Mouse (Mus musculus): ENCODE measurements around the gene Dctn1.

The Dctn1 gene

DNA sequence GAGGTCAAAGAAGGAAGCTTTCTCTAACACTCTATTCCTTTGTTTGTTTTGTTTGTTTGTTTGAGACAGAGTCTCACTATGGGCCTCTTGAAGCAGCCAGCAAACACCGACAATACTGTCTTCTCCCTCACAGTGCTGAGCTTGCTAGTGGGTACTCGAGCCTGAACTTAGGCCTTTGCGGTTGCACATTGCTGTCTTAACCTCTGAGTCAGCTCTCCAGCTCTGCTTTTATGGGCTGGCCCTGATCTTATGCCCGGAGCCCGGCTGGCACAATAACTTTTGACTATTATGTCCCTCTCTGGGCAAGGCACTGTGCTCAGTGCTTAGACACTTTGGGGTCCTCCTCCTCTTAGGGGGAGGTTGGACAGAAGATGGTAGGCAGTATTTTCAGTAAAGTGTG lies 4.2 kb downstream of the Dctn1 start:
- DNase-seq (ENCODE audit: low read depth, low spot score) = no peak

DNA sequence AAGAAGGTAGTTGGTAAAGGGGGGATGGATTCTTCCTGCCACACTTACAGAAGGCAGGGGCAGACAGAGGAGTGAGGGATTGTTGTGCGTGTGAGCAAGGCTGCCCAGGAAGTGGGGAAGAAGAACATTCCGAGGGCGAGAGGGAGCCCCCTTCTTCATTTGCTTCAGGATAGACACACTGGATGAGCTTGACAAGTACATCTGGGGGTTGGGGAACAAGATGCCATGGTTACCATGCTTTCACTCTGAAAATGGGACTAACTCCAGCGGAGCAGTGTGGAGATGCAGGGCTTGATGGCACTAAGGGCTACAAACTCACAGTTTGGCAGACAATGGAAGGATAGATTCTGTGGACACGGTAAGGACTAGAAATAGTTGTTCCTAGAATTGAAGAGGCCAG lies 5.3 kb downstream of the Dctn1 start:
- DNase-seq (ENCODE audit: low read depth, low spot score) = no peak

DNA sequence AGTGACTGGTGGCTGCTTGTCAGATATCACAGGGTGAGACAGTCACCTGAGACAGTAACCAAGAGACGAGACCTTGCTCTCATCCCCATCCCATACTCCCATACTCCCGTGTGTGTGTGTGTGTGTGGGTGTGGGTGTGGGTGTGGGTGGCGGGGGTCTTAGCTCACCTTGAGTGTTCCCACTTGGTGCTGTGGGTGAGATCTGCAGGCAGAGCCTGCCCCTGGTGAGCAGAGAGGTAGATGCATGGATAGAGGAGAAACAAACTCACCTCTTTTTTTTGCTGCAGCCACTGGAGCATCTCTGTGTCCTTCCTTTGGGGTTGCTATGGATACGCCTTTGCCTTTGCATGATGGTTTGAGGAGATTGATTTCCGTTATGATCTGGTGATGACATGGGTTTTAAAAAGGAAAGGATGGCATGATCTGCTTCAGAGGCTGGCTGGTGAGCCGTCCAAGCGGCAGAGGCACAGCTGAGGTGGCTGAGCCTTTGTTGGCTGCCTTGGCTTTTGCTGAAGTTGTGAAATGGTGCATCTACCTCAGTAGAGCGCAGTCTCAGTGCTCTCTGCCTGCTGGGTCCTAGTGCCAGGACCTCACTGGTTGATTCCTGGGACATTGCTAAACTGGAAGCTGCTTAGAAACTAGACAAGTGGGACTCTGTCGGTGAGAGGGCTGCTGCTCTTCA lies 6.7 kb downstream of the Dctn1 start:
- DNase-seq (ENCODE audit: low read depth, low spot score) = no peak

DNA sequence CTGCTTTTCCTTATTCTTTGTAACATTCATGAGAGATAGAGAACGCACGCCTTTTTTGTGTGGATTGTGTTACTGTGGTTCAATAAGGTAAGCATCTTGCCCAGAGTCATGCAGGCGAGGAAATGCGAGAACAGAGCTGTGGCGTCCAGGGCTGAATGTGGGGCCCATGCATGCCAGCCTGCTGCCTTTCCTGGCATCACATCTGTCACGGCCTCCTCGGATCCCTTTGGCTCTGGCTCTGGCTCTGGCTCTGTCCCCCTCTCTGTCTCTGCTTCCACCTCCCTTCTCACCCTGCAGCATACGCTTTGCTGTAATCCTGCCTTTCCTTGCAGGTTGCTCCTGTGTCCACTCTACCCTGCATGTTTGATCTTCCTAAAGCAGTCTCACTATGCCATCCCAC lies 10.3 kb downstream of the Dctn1 start:
- no peak for DNase-seq (ENCODE audit: low read depth, low spot score)

DNA sequence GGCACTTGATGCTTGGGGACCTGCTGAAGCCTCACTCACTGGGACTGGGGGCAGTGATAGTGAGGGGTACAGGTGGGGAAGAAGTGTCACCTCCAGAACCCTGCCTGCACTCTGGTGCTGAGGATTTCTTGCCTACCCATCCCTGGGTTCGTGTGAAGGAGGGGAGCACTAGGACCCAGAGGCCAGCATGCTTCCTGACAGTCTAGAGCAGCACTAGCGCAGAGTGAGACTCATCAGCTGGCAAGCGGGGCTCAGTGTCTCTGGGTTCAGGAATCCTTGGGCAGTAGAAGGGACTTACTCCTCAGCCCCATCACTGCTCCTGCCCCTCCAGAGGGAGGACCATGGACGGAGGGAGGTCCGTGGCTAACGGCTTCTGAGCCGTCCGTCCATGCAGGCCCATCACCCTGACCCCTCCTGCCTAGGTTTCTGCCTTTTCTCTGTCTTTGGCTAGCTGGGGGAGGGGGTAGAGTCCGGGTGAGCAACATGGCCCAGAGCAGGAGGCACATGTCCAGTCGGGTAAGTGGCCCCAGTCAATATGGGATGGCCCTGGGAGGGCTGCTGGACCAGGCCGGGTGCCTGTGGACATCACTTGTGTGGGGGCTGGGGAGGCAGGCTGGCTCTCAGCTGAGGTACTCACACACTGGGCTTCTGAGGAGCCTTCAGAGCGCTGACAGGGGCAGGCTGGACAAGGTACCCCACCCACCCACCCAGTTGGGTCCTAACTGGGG lies 13.8 kb downstream of the Dctn1 start:
- peak; percentile 29 for DNase-seq (ENCODE audit: low read depth, low spot score)

DNA sequence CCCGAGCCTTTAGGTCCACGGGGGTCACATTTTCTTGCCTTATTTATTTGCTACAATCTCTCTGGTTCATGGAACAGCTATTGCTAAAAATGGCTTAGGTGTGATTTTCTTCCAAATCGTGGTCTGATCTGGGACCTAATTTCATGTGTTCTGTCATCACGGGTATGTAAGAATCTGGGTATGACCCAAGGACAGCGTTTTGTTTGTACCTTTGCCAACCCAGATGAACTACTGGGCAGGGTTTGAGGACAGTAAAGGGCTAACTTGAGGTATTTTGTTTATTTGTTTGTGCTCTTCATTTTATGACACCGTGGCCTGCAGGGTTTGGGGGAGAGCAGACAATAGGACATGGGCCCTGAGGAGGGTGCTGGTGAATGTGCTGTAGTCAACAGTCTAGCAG lies 14.9 kb downstream of the Dctn1 start:
- no peak for DNase-seq (ENCODE audit: low read depth, low spot score)

DNA sequence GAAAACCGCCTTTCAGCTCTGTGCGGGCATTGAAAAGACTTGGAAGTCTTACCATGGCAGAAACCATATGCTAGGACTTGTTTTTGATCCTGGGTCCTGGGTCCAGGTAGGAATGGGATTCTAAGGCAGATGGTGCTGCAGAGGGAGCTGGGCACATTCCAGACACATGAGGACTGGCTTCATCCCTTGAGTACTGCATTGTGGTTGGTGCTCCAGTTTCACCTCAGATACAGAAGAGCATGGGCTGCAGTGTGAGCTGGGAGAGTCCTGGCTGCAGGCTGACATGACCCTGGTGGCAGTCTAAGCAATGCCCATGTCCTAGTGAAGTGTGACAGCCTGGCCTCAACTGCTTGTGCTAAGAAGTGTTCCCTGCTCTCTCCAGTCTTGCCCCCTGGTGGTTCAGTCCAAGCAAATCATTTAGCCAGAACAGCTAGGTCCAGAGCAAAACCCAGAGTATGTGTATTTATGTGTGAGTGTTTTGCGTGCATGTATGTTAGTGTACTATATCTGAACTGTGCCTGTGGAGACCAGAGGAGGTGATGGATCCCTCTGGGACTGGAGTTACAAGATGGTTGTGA lies 19.2 kb downstream of the Dctn1 start:
- DNase-seq (ENCODE audit: low read depth, low spot score) = peak; percentile 18

DNA sequence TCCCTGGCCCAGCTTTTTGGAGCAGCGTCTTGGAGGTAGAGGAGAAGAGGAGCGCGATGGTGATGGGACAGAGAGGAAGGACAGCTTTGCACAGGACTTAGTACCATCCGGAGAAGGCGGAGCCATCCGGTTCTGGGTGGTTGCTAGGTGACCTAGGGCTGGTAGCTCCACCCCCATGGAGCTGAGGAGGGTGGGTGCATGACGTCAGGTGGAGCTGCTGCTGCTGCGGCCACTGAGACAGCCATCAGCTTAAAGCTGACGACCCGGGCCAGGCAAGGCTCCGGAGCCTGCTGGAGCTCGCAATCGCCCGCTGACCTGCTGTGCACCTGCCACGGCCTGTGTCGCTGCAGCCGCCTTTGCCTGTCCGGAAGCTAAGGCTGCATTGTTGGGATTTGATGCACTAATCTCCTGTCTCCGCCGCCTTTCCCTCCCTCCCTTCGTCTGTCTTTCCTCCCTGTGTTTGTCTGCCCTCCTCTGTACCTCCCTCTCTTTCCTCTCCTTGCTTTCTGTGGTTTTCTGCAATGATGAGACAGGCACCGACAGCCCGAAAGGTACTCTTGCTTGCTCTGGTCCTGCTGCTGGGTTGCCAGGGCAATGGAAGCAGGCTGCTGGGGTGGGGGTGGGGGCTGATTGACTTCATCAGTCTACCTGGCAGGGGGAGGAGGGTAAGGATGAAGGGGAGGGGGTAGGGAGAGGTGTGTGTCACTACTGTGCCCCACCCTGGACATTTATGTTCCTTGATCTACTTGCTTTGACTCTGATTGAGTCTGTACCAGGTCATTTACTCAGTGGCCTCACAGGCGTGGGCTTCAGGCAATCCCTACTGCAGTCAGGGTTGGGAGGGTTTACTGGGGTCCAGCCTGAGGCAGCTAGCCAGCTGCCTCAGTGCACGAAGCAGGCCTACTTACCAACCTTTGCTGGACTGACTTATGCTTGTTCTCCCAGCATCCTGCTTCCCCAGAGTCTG lies 20.5 kb downstream of the Dctn1 start:
- DNase-seq (ENCODE audit: low read depth, low spot score) = peak; percentile 83

DNA sequence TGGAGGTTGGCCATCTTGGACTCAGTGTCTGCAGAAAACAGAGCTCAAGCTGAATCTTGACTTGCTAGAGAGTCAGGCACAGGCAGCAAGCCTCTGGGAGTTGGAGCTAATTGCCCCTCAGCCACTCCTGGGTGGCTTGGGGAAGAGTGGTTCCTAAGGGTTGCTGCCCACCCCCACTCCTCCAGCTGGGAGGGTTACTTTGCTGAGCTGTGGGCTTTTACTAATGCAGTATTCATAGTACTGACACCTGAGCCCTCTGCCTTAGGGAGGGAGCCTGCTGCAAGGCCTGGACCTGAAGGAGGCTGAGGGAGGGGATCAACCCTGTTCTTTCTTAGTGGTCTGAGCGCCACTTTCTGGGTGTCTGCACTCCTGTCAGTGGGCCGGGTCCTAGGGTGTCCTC lies 21.2 kb downstream of the Dctn1 start:
- no peak for DNase-seq (ENCODE audit: low read depth, low spot score)

DNA sequence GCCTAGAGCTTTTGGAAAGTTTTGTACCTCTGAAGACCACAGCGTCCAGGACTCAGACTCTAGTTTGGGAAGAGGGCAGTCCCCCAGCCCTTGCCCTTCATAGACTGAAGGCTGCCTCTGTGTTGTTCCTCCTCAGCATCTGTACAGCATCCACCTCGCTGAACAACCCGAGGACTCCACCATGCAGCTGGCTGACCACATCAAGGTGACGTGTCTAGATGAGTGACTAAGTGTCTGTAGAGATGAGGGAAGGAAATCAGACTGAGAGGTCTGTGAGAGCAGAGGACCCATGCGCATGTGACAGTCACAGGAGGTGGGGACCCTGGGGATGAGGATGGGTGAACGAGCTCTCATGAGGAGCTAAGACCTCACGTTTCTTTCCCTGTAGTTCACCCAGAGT lies 27.9 kb downstream of the Dctn1 start:
- no peak for DNase-seq (ENCODE audit: low read depth, low spot score)

DNA sequence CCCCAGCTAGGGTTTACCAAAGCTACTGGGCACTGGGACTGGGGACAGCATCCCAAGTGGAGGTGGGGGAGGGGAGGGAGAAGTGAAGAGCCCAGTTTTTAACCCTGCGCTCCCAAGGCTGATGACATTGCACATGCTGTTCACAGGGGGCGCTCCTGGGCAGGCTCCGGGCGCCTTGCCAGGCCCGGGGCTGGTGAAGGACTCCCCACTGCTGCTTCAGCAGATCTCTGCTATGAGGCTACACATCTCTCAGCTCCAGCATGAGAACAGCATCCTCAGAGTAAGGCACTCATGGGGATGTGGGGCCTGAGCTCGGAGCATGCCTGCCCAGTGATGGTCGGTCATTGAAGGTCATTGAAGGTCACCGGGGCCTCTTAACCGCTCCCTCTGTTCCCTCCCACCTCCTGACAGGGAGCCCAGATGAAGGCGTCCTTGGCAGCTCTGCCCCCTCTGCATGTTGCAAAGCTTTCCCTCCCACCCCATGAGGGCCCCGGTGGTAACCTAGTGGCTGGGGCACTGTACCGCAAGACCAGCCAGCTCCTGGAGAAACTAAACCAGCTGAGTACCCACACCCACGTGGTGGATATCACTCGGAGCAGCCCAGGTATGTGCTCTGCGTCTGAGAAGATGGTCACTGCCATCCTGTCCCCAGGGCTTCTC lies 31.8 kb downstream of the Dctn1 start:
- DNase-seq (ENCODE audit: low read depth, low spot score) = no peak

DNA sequence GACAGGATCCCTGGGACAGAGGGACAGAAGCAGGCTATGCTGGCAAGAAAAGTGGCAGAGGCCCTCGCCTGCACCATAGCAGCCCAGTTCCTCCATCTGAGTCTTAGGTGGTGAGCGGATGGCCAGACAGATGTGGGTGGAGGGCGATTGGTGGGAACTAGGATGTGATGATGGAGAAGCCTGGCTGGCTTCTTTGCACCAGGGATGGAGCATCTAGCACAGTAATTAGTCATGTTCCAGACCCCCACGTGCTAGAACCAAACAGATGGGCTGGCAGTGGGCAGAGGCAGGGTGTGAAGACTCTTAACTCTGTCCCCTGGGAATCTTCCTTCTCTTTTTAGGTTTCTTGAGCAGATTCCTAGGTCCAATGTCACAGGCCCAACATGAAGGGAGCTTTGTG lies 37.6 kb downstream of the Dctn1 start:
- no peak for DNase-seq (ENCODE audit: low read depth, low spot score)

DNA sequence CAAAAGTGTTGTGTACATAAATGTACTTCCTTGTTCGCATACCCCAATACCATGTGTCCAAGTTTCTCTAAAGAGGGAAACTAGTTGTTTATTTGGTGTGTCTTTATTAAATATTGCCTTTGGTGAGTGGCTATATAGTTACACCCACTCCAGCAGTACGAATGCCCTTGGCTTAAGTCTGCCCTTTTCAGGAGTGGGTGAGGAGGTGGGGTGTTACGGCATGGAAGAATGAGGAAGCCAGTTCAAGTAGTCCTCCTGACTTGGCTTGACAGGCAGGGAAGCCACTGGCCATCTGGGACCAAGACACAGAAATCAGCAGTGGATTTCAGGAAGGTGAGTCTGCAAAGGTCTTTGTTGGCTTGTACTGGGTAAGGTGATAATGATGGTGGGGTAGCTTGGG lies 40.1 kb downstream of the Dctn1 start:
- DNase-seq (ENCODE audit: low read depth, low spot score) = no peak

DNA sequence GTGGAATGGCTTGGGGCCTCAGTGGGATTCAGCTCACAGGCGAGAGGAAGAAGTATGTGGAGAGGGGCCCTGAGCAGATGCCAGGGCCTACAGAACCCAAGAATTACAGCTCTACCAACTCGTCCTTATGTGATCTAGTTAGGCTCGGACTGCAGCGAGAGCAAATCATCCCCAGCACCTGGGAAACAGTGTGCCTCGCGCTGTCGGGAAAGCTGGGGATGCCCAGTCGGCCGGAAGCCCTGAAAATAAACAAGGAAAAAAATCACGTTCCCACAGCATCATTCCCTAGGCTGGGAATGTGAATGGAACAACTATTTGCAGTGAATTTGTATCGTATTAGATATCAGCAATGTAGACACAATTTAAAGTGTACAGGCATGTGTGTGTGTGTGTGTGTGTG lies 40.6 kb downstream of the Dctn1 start:
- DNase-seq (ENCODE audit: low read depth, low spot score) = no peak

DNA sequence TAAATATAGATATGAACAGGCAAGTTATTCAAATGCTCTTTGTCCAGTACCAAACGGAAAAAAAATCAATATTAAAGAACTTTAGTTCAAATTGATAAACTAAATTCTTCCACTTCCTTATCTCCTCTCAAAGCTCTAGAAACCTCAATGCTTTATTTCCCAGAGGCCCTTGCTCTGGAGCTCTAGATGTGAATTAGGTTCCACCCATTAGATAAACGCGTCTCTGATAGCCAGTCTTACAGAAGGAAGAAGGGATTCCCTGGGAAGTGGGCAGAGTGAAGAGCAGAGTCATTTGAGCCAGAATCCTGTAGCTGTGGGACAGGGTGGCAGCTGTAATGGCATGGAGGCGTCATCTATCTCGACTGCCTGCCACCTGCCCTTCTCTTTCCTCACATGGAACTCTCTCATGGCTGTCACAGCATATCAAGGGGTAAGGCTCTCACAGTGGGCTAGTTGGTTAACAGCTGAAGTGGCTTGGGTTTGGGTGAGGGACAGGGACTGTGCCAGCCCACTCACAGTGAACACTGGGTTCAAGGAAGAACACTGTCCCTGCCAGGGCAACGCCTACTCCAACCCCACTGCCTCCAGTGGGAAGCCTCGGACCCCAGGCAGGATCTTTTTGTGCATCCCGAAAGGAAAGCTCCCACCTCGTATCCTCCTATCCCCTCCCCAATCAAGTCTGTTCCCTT lies 41.8 kb downstream of the Dctn1 start:
- DNase-seq (ENCODE audit: low read depth, low spot score) = no peak

DNA sequence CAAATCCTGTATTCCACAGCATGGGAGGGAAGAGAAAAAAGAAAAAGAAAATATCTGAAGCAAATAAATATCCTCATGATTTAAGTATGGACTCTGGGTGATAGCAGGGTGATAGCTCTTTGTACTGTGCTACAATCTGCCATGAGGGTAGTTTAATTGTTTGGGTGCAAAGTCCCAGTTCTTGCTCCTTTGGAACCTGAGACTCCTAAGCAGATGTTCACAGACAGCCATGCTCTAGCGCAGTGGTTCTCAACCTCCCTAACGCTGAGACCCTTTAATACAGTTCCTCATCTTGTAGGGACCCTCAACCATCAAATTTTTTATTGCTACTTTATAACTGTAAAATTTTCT lies 42.3 kb downstream of the Dctn1 start:
- DNase-seq (ENCODE audit: low read depth, low spot score) = no peak

DNA sequence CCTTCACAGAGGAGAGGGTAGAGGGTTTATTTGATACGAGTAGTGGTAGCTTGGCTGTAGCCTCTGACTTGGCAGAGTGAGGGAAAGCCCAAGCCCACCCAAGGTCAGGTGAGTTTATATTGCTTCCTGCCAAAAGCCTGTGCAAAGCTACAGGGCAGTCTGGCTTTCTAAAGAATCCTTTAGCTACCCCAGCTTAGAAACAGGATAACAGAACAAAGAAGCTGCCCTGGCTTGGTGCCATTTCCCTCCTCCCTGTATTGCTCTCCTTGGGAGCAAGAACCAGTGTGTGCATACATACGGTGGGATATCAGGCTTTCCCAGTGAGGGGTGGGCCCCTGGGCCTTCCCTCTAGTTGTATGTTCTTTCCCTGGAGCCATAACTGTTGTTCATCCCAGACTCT lies 44.8 kb downstream of the Dctn1 start:
- DNase-seq (ENCODE audit: low read depth, low spot score) = no peak

DNA sequence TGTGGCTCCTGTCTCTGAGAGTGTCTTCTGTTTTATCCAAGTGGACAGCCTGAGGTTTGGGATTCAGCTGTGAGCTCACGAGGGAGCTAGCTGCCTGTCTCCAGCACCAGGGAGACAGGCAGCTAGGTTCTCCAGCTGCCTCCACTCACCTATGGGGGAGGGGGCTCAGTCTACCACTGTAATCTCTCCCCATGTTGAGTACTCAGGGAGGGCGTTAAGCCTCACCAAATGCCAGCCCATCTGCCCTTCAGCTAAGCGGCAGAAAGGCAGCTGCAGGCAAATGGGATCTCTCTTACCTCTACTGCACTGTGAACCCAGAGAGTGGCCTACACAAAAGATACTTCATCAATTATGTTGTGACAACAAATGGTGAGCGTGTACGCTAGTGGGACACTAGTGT lies 45.8 kb downstream of the Dctn1 start:
- peak; percentile 26 for DNase-seq (ENCODE audit: low read depth, low spot score)

DNA sequence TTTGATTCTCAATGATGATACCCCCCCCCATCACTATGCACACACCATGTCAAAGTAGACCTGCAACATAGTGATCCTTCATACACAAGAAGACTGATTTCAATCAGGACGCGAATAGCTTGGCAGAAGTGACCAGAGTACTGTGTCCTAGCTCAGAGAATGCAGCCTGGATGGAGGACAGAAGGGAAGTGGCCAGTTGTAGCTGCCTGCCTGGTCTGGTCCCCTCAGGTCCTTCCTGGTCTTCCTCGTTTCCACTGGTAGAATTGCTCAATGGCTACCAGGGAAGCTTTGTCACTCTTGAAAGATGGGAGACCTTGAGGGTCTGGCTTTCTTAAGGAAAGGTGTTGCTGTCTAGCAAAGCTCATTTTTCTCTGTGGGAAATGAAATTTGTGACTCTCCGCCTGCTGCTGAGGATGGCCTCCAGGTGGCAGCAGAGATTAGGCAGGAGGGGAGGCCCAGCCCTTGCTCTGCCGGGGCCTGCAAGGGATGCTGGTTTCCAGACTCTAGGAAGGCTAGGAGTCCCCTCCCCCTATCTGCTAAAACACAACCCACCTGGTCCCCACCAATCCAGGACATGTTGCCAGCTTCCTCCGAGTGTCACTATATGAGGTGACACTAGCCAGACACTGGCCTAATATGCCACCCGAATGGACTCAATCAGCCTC lies 49.4 kb downstream of the Dctn1 start:
- DNase-seq (ENCODE audit: low read depth, low spot score) = peak; percentile 79

DNA sequence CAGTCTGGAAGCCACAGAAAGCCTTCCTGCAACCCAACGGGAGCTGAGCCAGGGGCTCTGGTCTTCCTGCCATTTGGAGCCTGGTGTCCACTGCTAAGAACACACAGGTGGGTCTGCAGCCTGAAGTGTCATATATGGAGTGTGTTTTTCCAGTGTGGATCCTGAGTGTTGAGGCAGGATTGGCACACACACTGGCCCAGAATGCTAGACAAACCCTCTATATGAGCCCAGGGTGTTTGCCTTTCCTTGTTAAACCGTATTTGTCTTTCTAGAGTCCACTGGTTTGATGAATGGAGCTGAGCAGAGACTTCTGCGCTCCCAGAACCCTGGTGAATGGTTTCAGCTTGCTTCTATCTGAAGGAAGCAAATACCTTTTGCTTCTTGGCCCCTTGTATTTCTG lies 54.1 kb downstream of the Dctn1 start, which contains the start of gene Slc4a5:
Slc4a5 (plus strand) TSS at position 15 of the 400 bp plus-strand sequence.
- no peak for DNase-seq (ENCODE audit: low read depth, low spot score)

Measured in mesoderm, embryonic 11.5 days (tissue).